Mouse (Mus musculus): Measurements from ENCODE around the gene Taar7d. TPM values are rescaled to one million over a fixed set of nuclear protein-coding genes. Genes with fewer than 3 reads are reported as not detected.
"Not testable (repeated sequence)": the region's sequence is repeated elsewhere in the genome, so short reads cannot be mapped to it uniquely, and the experiment has no call there.

Taar7d gene
- not detected for total RNA-seq (2021)

DNA sequence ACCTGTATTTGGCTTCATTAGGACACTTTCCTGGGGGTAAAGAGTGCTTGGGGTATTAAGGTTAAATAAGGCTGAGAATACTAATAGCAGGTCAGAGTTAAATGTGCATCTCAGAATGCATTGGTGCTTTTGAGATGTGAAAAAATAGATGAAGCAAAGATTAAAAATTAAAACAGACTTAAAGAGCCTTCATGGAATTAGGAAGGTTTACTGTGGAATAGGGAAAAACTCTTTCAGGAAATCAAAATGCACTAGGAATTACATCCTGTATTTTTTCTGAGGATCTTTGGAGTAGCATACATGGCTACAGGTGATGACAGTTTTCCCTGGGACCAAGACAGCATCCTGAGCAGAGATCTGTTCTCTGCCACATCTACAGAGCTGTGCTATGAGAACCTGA lies at the start of gene Taar7d:
Taar7d (plus strand) TSS at position 301 of the 400 bp plus-strand sequence.
- intact Hi-C loops (cut with DNase I): no loop called here
- DNase-seq (ENCODE audit: extremely low spot score in 1 of 2, low spot score in 2 of 2): no peak

DNA sequence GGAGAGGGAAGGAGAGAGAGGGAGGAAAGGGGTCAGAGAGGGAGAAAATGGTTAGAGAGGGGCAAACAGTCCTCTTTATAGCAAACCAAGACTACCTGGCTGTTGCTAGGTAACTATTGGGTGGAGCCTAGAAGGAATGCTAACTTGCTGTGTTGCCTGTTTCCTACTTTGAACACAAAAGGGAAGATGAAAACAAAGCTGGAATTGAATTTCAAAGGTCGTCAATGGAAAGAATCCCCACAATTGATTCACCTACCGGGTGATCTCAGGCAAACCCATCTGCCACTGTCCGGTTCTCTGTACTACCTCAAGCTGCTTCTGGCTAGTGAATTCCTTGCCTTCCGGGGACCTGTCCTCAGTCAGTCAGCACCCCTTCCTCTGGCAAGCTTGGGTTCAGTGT lies 49.1 kb upstream of the Taar7d start:
- no peak for DNase-seq (ENCODE audit: extremely low spot score in 1 of 2, low spot score in 2 of 2)
- intact Hi-C loops (cut with DNase I): loop anchor here (5.0 kb wide), 3 partner anchors 104 to 161 kb away; no protein-coding TSS in a partner anchor

DNA sequence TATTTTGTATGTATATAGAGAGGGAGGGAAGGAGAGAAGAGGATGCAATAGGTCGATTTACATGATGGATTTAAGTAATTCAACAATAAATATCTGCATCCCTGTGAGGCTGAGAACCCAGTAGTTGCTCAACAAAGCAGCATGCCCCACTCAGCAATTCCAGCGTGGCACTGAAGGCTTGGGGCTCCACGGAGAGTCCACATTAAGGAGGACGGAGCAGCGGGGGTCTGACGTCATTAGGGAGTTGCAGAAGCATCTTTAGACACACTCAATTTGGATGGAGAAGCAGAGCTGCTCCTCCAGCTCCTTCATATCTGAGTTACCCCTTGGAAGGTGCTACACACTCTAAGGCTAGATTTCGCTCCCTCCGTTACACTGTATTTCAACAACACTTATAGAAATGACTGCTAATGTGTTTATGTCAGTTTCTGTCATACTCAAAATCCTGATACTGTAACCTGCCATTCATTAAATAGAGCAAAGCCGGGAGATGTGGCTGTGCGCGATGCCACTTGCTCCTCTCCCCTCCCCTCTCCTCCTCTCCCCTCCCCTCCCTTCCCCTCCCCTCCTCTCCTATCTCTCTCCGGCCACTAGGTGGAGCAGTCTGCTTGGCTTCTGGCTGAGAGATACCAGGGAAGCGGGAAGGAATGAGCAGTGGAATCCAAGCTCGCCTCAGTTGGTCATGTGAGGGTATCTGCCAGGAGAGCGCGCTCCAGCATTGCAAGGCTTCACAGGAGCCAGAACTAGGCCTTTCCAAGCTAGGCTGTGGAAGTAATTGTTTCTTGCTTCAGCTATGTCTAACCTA lies 47.9 kb upstream of the Taar7d start:
- intact Hi-C loops (cut with DNase I): loop anchor here (5.0 kb wide), 3 partner anchors 103 to 162 kb away; no protein-coding TSS in a partner anchor
- peak; percentile 57 to 81 for DNase-seq (ENCODE audit: extremely low spot score in 1 of 2, low spot score in 2 of 2)

DNA sequence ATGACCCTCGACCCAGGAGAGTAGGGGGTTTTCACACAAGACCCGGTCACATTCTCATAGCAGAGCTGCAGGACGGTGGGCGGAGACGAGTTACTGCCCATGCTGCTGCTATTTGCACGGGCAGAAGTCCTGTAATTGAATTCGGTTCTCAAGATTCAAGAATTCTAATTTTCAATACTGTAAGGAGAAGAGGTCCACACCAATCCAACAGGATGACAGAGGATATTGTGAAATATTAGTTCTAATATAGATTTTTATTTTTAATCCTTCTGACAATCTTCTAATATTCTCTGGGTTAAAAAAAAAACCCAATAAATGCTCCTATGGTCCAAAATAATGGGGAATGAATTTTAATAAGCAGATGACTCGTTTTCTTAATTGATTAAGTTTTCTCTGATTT lies 41.5 kb upstream of the Taar7d start, which contains the start of gene Taar6:
Taar6 (minus strand) TSS at position 101 of the 400 bp plus-strand sequence.
- DNase-seq (ENCODE audit: extremely low spot score in 1 of 2, low spot score in 2 of 2): no peak
- intact Hi-C loops (cut with DNase I): no loop called here

DNA sequence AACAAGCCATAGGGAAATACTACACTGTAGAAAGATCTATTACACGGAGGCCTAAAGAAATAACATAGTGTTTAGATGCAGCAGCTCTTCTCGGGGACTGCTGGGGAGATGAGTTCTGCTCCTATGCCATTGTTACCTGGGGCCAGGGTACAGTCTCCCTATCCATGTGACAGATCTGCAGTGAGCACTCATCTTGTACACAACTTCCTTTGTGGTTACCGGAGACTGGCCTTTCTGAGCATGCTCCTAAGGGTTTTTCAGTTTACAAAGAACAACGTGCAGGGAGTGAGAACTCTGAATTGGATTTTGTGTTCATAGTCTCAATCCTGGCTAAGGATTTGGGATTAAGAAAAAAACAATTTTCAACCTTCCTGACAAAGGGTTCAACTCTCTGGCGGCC lies 40.6 kb upstream of the Taar7d start:
- intact Hi-C loops (cut with DNase I): no loop called here
- no peak for DNase-seq (ENCODE audit: extremely low spot score in 1 of 2, low spot score in 2 of 2)

DNA sequence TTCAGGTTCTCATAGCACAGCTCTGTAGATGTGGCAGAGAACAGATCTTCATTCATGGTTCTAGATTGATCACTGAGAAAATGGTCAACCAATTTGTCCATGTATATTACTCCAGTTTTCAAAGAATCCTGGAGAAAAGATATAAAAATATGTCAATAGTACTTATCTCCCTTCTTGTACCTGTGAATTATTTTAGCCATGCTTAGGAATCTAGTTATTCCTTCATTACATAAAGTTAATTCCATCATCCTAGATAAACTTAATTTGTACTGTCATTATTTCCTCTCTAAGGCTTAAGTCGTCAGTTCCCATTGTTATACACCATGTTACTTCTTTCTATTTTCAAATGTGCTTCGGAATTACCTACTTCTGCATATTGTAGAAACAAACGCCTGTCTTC lies 33.6 kb upstream of the Taar7d start, which contains the start of gene Taar7a:
Taar7a (minus strand) TSS at position 101 of the 400 bp plus-strand sequence.
- no peak for DNase-seq (ENCODE audit: extremely low spot score in 1 of 2, low spot score in 2 of 2)
- intact Hi-C loops (cut with DNase I): no loop called here

DNA sequence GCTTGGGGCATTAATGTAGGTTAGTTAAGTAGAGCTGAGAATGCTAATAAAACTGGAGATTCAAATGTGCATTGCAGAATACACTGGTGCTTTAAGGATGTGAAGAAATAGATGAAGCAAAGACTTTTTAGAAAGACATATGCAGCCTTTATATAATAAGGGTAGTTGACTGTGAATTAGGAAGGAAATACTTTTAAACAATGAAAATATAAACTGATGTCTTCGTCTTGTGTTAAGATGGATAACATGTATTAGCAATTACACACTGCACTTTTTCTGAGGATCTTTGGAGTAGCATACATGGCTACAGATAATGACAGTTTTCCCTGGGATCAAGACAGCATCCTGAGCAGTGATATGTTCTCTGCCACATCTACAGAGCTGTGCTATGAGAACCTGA lies 27.4 kb upstream of the Taar7d start, which contains the start of gene Taar7b:
Taar7b (plus strand) TSS at position 301 of the 400 bp plus-strand sequence.
- no peak for DNase-seq (ENCODE audit: extremely low spot score in 1 of 2, low spot score in 2 of 2)
- intact Hi-C loops (cut with DNase I): no loop called here

DNA sequence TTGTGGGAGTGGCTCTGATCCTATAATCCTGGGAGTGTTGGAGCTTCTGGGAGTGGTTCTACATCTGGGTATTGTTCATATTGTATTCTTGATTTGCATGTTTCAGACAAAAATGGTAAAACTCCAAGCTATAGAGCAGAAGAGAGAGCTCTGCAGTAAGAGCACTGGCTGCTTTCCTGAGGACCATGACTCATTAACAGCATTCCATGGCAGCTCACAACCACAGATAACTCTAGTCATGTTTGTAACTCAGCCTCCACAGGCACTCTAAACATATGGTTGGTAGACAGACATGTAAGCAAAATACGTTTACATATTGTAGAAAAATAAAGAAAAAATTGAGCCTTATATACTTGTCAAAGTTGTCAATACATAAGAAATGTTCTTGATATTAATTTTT lies 20.6 kb upstream of the Taar7d start:
- intact Hi-C loops (cut with DNase I): no loop called here
- no peak for DNase-seq (ENCODE audit: extremely low spot score in 1 of 2, low spot score in 2 of 2)

DNA sequence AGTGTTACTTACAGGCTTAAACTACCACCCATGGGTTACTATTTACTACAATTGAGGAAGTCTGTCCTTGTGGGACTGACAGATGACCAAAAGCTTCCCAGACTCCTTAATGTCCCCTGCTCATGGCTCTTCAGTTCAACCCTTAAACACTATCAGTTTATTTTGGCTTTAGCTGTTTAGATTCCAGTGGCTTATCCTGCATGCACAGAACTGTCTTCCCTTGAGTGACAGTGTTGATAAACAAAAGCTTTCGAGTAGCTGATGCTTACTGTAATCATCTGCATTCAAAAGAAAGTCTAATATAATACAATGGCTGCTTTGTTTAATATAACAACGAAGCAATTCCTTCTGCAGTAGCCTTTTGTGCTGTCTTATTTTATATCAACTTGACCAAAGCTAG lies 20.0 kb upstream of the Taar7d start:
- intact Hi-C loops (cut with DNase I): no loop called here
- DNase-seq (ENCODE audit: extremely low spot score in 1 of 2, low spot score in 2 of 2): no peak

DNA sequence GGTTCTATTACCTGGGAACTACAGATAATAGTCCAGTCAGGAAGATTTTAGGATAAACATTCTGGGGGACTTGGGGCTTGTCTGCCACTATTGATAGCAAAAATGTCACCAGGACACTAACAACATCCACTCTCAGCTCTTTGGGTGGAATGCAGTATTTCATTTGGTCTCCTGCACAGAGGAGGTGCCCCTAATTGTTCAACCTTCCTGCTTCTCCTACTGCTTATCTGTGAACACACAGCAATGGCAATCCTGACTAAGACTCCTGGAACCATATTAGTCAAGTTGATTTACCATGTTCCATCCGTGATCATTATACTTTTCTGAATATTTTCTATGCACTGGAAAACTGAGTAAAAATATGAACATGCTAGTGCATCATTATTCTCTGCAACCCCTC lies 18.9 kb upstream of the Taar7d start:
- intact Hi-C loops (cut with DNase I): no loop called here
- no peak for DNase-seq (ENCODE audit: extremely low spot score in 1 of 2, low spot score in 2 of 2)

DNA sequence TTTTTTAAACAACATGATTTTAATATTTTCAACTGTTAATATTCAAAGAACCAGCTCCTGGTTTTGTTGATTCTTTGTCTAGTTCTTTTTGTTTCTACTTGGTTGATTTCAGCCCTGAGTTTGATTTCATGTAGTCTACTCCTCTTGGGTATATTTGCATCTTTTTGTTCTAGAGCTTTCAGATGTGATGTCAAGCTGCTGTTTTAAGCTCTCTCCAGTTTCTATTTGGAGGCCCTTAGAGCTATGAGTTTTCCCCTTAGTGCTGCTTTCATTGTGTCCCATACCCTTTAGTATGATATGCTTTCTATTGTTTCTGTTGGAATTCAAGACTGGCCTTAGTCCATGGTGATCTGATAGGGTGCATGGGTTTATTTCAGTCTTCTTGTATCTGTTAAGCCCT lies 4.3 kb downstream of the Taar7d start:
- intact Hi-C loops (cut with DNase I): no loop called here
- no peak for DNase-seq (ENCODE audit: extremely low spot score in 1 of 2, low spot score in 2 of 2)

DNA sequence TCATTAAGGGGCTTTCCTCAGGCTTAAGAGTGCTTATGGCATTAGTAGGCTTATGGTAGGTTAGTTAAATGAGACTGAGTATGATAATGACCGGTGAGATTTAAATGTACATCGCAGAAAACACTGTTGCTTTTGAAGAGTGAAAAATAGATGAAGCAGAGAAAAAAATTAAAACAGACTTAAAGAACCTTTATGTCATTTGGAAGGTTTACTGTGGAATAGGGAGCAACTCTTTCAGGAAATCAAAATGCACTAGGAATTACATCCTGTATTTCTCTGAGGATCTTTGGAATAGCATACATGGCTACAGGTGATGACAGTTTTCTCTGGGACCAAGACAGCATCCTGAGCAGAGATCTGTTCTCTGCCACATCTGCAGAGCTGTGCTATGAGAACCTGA lies 10.3 kb downstream of the Taar7d start, which contains the start of gene Taar7e:
Taar7e (plus strand) TSS at position 301 of the 400 bp plus-strand sequence.
- no peak for DNase-seq (ENCODE audit: extremely low spot score in 1 of 2, low spot score in 2 of 2)
- intact Hi-C loops (cut with DNase I): no loop called here

DNA sequence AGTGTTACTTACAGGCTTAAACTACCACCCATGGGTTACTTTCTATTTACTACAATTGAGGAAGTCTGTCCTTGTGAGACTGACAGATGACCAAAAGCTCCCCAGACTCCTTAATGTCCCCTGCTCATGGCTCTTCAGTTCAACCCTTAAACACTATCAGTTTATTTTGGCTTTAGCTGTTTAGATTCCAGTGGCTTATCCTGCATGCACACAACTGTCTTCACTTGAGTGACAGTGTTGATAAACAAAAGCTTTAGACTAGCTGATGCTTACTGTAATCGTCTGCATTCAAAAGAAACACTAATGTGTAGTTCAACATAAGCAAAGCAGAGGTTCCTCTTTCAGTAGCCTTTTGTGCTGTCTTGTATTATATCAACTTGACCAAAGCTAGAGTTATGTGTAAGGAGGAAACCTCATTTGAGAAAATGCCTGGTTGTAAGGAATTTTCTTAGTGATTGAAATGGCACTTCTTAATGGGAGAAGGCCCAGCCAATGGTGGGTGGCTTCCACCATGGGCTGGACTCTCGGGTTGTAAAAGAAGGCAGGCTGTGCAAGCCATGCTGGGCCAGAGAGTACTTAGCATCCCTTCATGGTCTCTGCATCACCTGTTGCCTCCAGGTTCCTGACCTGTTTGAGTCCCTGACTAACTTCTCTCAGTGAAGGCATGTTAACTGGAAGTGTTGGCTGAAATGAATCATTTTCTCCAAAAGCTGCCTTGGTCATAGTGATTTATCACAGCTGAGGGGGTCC lies 13.3 kb downstream of the Taar7d start:
- intact Hi-C loops (cut with DNase I): no loop called here
- DNase-seq (ENCODE audit: extremely low spot score in 1 of 2, low spot score in 2 of 2): no peak

DNA sequence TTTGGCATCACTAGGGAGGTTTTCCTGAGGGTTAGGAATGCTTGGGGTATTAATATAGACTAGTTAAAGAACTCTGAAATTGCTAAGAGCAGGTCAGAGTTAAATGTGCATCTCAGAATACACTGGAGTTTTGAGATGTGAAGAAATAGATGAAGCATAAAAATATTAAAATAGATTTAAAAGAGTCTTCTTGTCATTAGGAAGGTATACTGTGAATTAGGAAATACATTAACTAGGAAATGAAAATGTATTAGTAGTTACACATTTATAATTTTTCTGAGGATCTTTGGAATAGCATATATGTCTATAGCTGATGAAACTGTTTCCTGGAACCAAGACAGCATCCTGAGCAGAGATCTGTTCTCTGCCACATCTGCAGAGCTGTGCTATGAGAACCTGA lies 22.2 kb downstream of the Taar7d start, which contains the start of gene Taar7f:
Taar7f (plus strand) TSS at position 301 of the 400 bp plus-strand sequence.
- intact Hi-C loops (cut with DNase I): no loop called here
- no peak for DNase-seq (ENCODE audit: extremely low spot score in 1 of 2, low spot score in 2 of 2)

DNA sequence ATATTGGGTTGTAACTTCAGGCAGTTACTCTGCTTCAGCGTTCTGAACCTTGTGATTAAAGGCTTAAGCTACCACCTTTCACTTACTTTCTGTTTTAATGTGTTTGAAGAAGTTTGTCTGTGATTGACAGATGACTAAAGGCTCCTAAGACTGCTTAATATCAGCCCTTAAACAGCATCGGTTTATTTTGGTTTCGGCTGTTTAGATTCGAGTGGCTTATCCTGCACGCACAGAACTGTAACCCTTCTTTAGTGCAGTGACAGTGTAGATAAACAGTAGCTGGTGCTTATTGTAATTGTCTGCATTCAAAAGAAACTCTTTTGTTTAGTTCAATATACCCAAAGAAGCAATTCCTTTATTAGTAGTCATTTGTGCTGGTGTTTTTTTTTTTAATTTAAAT lies 25.0 kb downstream of the Taar7d start:
- intact Hi-C loops (cut with DNase I): no loop called here
- DNase-seq (ENCODE audit: extremely low spot score in 1 of 2, low spot score in 2 of 2): no peak

DNA sequence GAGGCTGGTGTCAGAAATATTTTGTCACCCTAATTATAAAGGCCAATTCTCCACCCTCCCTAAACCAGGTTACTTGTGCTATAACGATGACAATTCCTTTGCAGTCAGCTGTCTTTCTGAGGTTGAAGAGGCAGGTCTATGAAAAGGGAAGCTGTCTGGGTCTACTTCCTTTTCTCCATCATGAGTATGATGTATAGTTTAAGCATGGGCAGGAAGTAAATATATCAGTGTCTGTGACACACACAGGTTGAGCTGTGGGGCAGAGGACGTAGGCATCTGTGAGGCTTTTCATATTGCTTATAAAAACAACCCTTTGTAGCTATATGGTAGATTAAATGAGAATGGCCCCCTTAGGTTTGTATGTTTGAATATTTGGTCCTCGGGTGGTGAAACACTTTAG lies 32.0 kb downstream of the Taar7d start:
- DNase-seq (ENCODE audit: extremely low spot score in 1 of 2, low spot score in 2 of 2): no peak
- intact Hi-C loops (cut with DNase I): no loop called here

DNA sequence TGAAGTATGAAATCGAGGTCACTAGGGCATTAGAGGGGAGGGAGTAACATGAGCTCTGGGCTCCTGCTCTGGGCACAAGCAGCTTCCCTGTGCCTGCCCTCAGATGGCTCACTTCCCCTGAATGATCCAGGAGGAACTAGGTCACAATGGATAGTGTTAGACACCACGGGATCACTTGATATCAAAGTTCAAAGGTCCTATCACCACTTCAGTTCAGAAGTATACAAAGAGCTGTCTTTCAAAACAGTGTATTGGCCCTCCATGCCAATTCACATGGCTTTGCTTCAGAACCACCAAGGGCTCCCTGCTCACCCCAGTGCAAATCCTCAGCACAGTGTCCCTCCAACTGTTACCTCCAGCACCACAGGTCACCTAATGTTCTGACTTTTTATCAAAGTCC lies 47.7 kb downstream of the Taar7d start:
- DNase-seq (ENCODE audit: extremely low spot score in 1 of 2, low spot score in 2 of 2); intact Hi-C loops (cut with DNase I): not testable (repeated sequence)

DNA sequence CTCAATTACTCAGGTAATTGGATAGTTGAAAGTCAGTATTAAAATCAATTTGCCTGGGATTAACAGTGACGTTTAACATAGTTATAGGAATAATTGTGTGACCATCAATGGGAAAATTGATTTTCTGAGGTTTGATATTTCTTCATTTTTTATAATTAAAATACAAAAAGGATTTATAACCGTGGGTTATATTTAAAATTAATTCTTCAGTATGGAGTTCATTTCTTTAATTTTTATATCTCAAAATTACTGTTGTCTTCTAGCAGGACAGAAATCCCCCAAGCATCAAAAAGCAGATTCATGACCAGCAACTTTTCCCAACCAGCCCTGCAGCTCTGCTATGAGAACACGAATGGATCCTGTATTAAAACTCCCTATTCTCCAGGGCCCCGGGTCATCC lies 49.2 kb downstream of the Taar7d start, which contains the start of gene Taar8a:
Taar8a (plus strand) TSS at position 301 of the 400 bp plus-strand sequence.
- intact Hi-C loops (cut with DNase I); DNase-seq (ENCODE audit: extremely low spot score in 1 of 2, low spot score in 2 of 2): not testable (repeated sequence)
